Mouse (Mus musculus): ENCODE measurements around the gene Hist1h2ai. TPM values are rescaled to one million over a fixed set of nuclear protein-coding genes. Genes with fewer than 3 reads are reported as not detected.

The Hist1h2ai gene
- total RNA-seq, 2 experiments from 2014 or later: 5,185 TPM; not detected in 1

- ATAC-seq (replicated peaks; ENCODE audit: poor library complexity, severe bottlenecking): no peak
These were observed 7.0 kb downstream of the Hist1h2ai start for GRCm38 (mm10) chr13:21722993-21723836.

- ATAC-seq (replicated peaks; ENCODE audit: poor library complexity, severe bottlenecking): no peak
These were observed 11.8 kb downstream of the Hist1h2ai start for GRCm38 (mm10) chr13:21727948-21728572.

- no peak for ATAC-seq (replicated peaks; ENCODE audit: poor library complexity, severe bottlenecking)
These were observed 13.3 kb downstream of the Hist1h2ai start for GRCm38 (mm10) chr13:21729544-21729943.

- ATAC-seq (replicated peaks; ENCODE audit: poor library complexity, severe bottlenecking): no peak
These were observed 17.2 kb downstream of the Hist1h2ai start for GRCm38 (mm10) chr13:21733466-21733865.

- peak; percentile 71 for ATAC-seq (replicated peaks; ENCODE audit: poor library complexity, severe bottlenecking)
These were observed 18.0 kb downstream of the Hist1h2ai start for GRCm38 (mm10) chr13:21734010-21734905.

GRCm38 (mm10) chr13:21734906-21735767, 18.9 kb downstream of the Hist1h2ai start, which contains the start of gene Hist1h4j:
Gene Hist1h4j (plus strand): TSS chr13:21735064.
- ATAC-seq (replicated peaks; ENCODE audit: poor library complexity, severe bottlenecking): peak; percentile 76

GRCm38 (mm10) chr13:21745006-21745405, 28.8 kb downstream of the Hist1h2ai start:
- no peak for ATAC-seq (replicated peaks; ENCODE audit: poor library complexity, severe bottlenecking)

GRCm38 (mm10) chr13:21749387-21750158, 33.4 kb downstream of the Hist1h2ai start:
- ATAC-seq (replicated peaks; ENCODE audit: poor library complexity, severe bottlenecking): no peak

- peak; percentile 62 for ATAC-seq (replicated peaks; ENCODE audit: poor library complexity, severe bottlenecking)
These were observed 34.2 kb downstream of the Hist1h2ai start, which contains the start of gene Hist1h4k for GRCm38 (mm10) chr13:21750159-21751017. Gene Hist1h4k (minus strand): TSS chr13:21750505.

- ATAC-seq (replicated peaks; ENCODE audit: poor library complexity, severe bottlenecking): no peak
These were observed 35.2 kb downstream of the Hist1h2ai start for GRCm38 (mm10) chr13:21751417-21751816.

GRCm38 (mm10) chr13:21751827-21752226, 35.6 kb downstream of the Hist1h2ai start:
- no peak for ATAC-seq (replicated peaks; ENCODE audit: poor library complexity, severe bottlenecking)

- ATAC-seq (replicated peaks; ENCODE audit: poor library complexity, severe bottlenecking): no peak
These were observed 36.1 kb downstream of the Hist1h2ai start for GRCm38 (mm10) chr13:21752356-21752755.

- peak; percentile 25; the same call in 1 of the 2 replicates for ATAC-seq (replicated peaks; ENCODE audit: poor library complexity, severe bottlenecking)
These were observed 36.9 kb downstream of the Hist1h2ai start for GRCm38 (mm10) chr13:21753051-21753523.

- ATAC-seq (replicated peaks; ENCODE audit: poor library complexity, severe bottlenecking): peak; percentile 78
These were observed 37.5 kb downstream of the Hist1h2ai start, which contains the start of the genes Hist1h2ak and Hist1h2bn for GRCm38 (mm10) chr13:21753524-21754285. Gene Hist1h2ak (minus strand): TSS chr13:21753827. Gene Hist1h2bn (plus strand): TSS chr13:21754123.

- peak; percentile 21 for ATAC-seq (replicated peaks; ENCODE audit: poor library complexity, severe bottlenecking)
These were observed 38.2 kb downstream of the Hist1h2ai start for GRCm38 (mm10) chr13:21754294-21755001.

GRCm38 (mm10) chr13:21755707-21756106, 39.5 kb downstream of the Hist1h2ai start:
- no peak for ATAC-seq (replicated peaks; ENCODE audit: poor library complexity, severe bottlenecking)

All from granulocyte monocyte progenitor cell, adult 5-6 weeks (primary cell).